Mouse (Mus musculus): ENCODE data around the gene Pik3ca. TPM values are rescaled to one million over a fixed set of nuclear protein-coding genes. Genes with fewer than 3 reads are reported as not detected.

The Pik3ca gene
- polyA plus RNA-seq, 1 experiment from 2014 or later: 19.3 TPM

Other genes with a start within 250 kb of the Pik3ca start
- gene Zmat3, start 31.7 kb upstream of the Pik3ca start, polyA plus RNA-seq (2014; fragmentation: Nextera tagmentation; extraction: Ambion mirVana): 9.1 and 10.3 TPM in 2 replicates
- 0.11 TPM in 1 of 2 replicates, not detected in the other for gene Kcnmb3, start 94.6 kb downstream of the Pik3ca start, polyA plus RNA-seq (2014; fragmentation: Nextera tagmentation; extraction: Ambion mirVana)
- 39.6 and 44.1 TPM in 2 replicates for gene Zfp639, start 112.6 kb downstream of the Pik3ca start, polyA plus RNA-seq (2014; fragmentation: Nextera tagmentation; extraction: Ambion mirVana)
- gene Mfn1, start 131.8 kb downstream of the Pik3ca start, polyA plus RNA-seq (2014; fragmentation: Nextera tagmentation; extraction: Ambion mirVana): 34.6 and 41.7 TPM in 2 replicates
- 101 and 108 TPM in 2 replicates for gene Gnb4, start 218.9 kb downstream of the Pik3ca start, polyA plus RNA-seq (2014; fragmentation: Nextera tagmentation; extraction: Ambion mirVana)